Mouse (Mus musculus): ENCODE data around the gene Rac3.

DNA sequence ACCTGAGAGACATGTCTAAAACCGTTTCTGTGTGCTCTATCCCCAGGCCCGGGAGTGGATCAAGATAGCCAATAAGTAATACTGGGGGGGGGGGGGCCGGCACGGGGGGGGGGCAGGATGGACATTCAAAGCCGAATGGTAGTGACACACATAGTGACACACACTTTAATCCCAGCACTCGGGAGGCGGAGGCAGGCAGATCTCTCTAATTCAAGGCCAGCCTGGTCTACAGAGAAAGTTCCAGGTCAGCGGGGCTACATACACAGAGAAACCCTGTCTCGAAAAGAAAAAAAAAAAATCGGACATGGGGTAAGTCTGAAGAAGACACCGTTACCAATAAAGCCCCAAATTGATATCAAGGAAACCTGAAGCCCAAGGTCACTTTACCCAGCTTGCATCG lies 6.3 kb downstream of the Rac3 start:
- TF ChIP-seq ZNF384 (IDR thresholded peaks at IDR 0.05; ENCODE audit: low read depth, low read length): no peak
- no peak for TF ChIP-seq HCFC1 (IDR thresholded peaks at IDR 0.05; ENCODE audit: borderline replicate concordance, insufficient read depth, low read length)
- no peak for TF ChIP-seq CHD2 (IDR thresholded peaks at IDR 0.05; ENCODE audit: low read depth, low read length)
- TF ChIP-seq ZC3H11A (IDR thresholded peaks at IDR 0.05; ENCODE audit: borderline replicate concordance, low read depth, low read length): 0 out of 2 replicates have a peak, but pooled peaks have one; percentile 1
- TF ChIP-seq MAFK (IDR thresholded peaks at IDR 0.05; ENCODE audit: insufficient read depth, low read depth, low read length): no peak

Data from ES-E14 (cell line).